Mouse (Mus musculus) fibroblast of lung, adult 2 months (primary cell): ENCODE results near the gene Clca2.
"Not testable (repeated sequence)": the region's sequence is repeated elsewhere in the genome, so short reads cannot be mapped to it uniquely, and the experiment has no call there.

Experiments
- DNase-seq: peaks from one replicate; pipeline ENCODE4 v3.0.0-alpha.2; 2011; ENCODE audit warnings: low read depth

Gene Clca2

GRCm38 (mm10) chr3:145086180-145086579, 13.1 kb downstream of the Clca2 start:
- no peak for DNase-seq

DNA sequence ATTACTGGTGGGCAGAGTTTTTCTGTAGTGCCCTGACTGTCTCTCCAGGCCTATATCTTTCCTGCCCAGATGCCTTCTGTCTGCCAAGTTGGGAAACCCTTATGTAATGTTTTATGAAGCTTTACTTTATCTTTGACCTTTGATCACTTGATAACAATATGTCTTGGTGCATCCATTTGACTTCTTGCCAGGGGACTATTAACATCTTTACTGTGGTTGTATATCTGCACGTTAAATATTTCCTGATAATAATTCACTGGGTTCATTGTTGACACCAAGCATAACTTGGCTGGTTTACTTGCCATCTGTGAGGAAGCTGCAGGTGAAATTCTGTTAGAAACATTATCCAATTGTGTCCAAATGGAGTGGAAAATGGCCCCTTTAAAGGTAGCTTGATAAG, 16.2 kb downstream of the Clca2 start:
- DNase-seq, result no peak

- DNase-seq, result no peak
Measured at GRCm38 (mm10) chr3:145080904-145081303, 18.3 kb downstream of the Clca2 start.

DNA sequence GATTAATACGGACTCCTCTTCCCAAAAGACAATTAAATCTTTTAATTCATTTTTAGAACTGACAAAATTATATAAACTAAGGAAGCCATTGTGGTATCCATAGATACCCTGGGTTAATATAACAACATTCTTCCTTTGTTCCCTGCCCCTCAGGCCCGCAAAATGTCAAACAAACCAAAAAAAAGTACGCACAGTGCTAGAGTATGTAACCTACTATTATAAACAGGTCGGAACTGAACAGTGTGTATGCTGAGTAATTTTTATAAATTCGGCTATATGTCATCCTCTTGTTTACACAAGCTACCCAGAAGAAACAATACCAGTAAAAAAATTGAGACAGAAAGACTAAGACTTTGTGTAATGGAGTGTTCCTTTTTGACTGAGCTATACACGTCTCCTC, 20.8 kb downstream of the Clca2 start:
- no peak for DNase-seq

DNA sequence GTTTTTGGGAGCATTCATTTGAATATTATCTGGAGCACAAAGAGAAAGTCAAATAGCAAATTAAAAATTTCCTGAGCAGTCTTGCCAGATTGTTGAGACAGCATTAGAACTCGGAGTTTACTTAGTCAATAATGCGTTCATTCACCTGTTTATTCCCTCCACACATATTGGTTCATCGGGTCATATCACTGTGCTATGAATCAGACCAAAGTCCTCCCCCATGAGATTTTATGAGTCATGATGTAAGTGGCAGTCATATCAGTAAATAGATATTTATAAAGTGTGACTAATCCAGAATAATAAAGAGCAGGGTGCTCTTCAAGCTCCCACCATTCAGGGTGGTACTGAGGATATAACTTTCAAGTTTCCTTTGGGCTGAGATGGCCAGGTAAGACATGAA, 26.9 kb downstream of the Clca2 start:
- DNase-seq, result no peak

DNA sequence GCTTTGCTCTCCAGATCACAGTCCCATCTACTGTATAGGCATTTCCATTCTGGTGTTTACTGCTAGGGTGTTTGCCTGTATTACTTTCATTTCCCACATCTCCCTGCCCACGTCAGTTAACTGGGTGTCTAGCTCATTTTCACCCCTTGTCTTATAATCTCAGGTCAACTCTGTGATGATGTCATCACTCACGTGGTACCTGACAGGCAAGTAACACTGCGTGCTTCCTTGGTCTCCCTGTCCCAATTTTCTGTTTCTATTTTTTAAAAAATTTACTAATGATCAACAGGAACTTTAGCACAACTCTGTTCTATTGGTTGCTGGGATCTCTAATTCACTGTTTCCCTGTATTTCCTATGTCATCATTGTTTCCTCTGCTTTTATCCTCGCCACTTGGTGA, 30.3 kb downstream of the Clca2 start:
- no peak for DNase-seq

DNA sequence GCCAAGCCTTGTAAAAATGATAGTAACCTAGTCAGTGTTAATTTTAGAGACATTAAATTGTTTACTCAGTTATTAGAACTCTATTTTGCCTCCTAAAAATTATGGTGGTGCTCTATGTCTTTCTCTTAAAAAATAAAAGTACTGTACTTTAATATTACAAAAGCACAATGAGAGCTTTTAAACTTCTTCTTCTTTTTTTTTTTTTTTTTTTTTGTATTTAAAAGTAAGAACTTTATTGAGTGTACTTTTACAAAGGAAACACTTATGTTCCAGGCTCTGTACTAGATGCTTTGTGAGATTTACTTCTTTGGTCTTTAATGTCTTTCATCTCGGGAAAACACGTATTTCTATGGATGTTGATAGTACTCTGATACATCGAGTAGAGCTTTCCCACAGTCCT, 44.1 kb downstream of the Clca2 start:
- not testable (repeated sequence) for DNase-seq

GRCm38 (mm10) chr3:145049820-145050219, 49.4 kb downstream of the Clca2 start:
- no peak for DNase-seq

GRCm38 (mm10) chr3:145038813-145039212, 60.4 kb downstream of the Clca2 start:
- no peak for DNase-seq

- no peak for DNase-seq
Measured at GRCm38 (mm10) chr3:145032676-145033075, 66.6 kb downstream of the Clca2 start, which contains the start of gene Clca1. TSS of gene Clca1 (minus strand) at chr3:145032776.

- no peak for DNase-seq
Measured at GRCm38 (mm10) chr3:145028036-145028435, 71.2 kb downstream of the Clca2 start.

DNA sequence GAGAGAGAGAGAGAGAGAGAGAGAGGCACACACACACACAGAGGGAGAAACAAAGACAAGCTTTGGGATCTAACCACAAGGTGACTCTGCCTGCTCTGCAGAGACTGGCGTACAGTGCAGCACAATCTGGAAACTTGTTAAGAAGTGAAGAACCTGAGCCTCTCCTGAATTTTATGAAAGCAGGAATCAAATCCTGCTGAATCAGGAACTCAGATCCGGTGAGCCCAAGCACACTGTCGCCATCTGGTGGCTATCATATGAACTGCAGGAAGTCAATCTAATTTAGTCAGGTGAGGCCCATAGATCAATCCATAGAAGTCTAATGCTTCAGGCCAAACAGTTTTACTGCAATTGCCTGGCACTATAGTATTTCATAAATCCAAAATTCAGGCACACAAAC, 72.5 kb downstream of the Clca2 start:
- DNase-seq, result peak; percentile 30
